8 mouse cellular contexts compared by ENCODE assay signal in the genomic region with DNA sequence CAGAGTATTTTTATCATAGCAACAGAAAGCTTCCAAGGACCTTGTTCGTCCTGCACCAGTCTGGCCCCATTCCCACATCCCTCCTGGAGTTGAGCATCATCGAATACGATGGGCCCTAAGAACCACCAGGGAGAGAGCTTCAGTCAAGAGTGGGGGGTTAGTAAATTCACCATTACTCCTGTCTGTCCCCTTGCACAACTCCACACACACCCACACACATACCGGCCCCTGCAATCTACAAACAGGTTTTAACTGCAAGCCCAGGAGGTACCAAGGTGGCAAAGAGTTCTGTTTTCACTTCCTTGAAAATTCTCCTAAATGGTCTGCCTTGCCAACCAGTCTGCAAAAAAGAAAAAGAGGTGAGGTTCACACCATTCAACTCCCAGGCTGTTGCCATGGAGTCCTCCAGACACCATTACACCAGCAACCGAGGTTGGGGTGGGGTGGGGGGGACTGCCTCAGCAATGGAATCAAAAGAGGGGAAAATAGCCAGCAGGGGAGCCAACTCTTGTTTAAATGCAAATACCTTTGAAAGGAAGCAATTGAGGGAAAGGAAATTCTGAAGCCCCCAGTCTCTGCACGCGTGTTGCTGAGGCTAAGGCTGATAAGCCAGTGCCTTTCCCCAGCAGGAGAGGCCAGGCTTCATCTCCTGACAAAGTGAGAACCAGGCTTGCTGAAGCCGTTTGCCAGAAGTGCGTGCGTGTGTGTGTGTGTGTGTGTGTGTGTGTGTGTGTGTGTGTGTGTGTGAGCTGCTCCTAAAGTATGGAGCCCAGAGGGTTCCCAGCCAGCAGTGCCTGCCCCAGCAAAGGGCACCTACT.
A peak's percentile ranks its signal among the peaks of the same experiment; 100 is the strongest.
DNase-seq lines count a peak whose midpoint lies in the region; ATAC-seq lines count a peak whose summit lies in the region.

No protein-coding gene starts in this region.

- H3K36me3 ChIP-seq in heart, embryonic 10.5 days, result no peaks in the 10 kb centered on the region
- no peaks in the 10 kb centered on the region for H3K36me3 ChIP-seq in hindbrain, embryonic 15.5 days
- no peaks in the 10 kb centered on the region for H3K36me3 ChIP-seq in neural tube, embryonic 12.5 days
- H3K36me3 ChIP-seq in intestine, embryonic 15.5 days, result no peaks in the 10 kb centered on the region

- H3K27me3 ChIP-seq in heart, embryonic 10.5 days (ENCODE audit: insufficient read depth, poor library complexity, severe bottlenecking), result peaks cover 29% of the 10 kb centered on the region; the same call in 1 of the 2 replicates
- no peaks in the 10 kb centered on the region for H3K27me3 ChIP-seq in hindbrain, embryonic 15.5 days
- H3K27me3 ChIP-seq in neural tube, embryonic 12.5 days (replicated peaks), result no peaks in the 10 kb centered on the region
- H3K27me3 ChIP-seq in intestine, embryonic 15.5 days (replicated peaks), result no peaks in the 10 kb centered on the region

- no peak overlapping the region for H3K4me3 ChIP-seq in heart, embryonic 10.5 days
- H3K4me3 ChIP-seq in hindbrain, embryonic 15.5 days, result no peak overlapping the region
- H3K4me3 ChIP-seq in neural tube, embryonic 12.5 days, result no peak overlapping the region
- no peak overlapping the region for H3K4me3 ChIP-seq in intestine, embryonic 15.5 days (replicated peaks)

- H3K4me1 ChIP-seq in heart, embryonic 10.5 days, result peaks cover 17% of the 10 kb centered on the region
- H3K4me1 ChIP-seq in hindbrain, embryonic 15.5 days (replicated peaks), result peaks cover 27% of the 10 kb centered on the region
- H3K4me1 ChIP-seq in neural tube, embryonic 12.5 days, result peaks cover 26% of the 10 kb centered on the region
- no peaks in the 10 kb centered on the region; the same call in 1 of the 2 replicates for H3K4me1 ChIP-seq in intestine, embryonic 15.5 days (replicated peaks)

- DNase-seq in heart, embryonic 10.5 days (ENCODE audit: low spot score), result no peak
- no peak for DNase-seq in heart, postnatal 36 days
- DNase-seq in embryo, embryonic 11.5 days (ENCODE audit: low read depth, low spot score), result peak; percentile 19
- DNase-seq in layer of hippocampus, adult 8-10 months (ENCODE audit: low spot score in 2 of 2), result no peak
- no peak for DNase-seq in adrenal gland, adult 2 months

- H3K27ac ChIP-seq in heart, embryonic 10.5 days, result peak overlapping the region; percentile 3; the same call in 1 of the 2 replicates
- peak overlapping the region; percentile 67 for H3K27ac ChIP-seq in hindbrain, embryonic 15.5 days (replicated peaks)
- no peak overlapping the region for H3K27ac ChIP-seq in neural tube, embryonic 12.5 days
- no peak overlapping the region for H3K27ac ChIP-seq in intestine, embryonic 15.5 days

- no peak overlapping the region for H3K9ac ChIP-seq in hindbrain, embryonic 15.5 days
- H3K9ac ChIP-seq in neural tube, embryonic 12.5 days, result no peak overlapping the region
- no peak overlapping the region for H3K9ac ChIP-seq in intestine, embryonic 15.5 days

- peak; percentile 80 for ATAC-seq in hindbrain, embryonic 15.5 days (ENCODE audit: low FRiP score, low read depth)
- peak; percentile 88 for ATAC-seq in neural tube, embryonic 12.5 days (ENCODE audit: low FRiP score, low read depth)
- ATAC-seq in intestine, embryonic 15.5 days, result no peak

- 15% methylated on average over 10 of the region's 10 CpGs for WGBS in heart, embryonic 10.5 days
- 13% methylated on average over 10 of the region's 10 CpGs for WGBS in hindbrain, embryonic 15.5 days
- WGBS in neural tube, embryonic 12.5 days, result 13% methylated on average over 10 of the region's 10 CpGs
- 28% methylated on average over 10 of the region's 10 CpGs for WGBS in intestine, embryonic 15.5 days

- intact Hi-C loops in heart, postnatal 36 days (cut with DNase I), result no loop called here

- H3K4me2 ChIP-seq in hindbrain, embryonic 15.5 days, result 0 out of 2 replicates have a peak overlapping the region, but pooled peaks have one; percentile 5
- peak overlapping the region; percentile 40 for H3K4me2 ChIP-seq in neural tube, embryonic 12.5 days (replicated peaks)
- no peak overlapping the region for H3K4me2 ChIP-seq in intestine, embryonic 15.5 days (replicated peaks)

- H3K9me3 ChIP-seq in heart, embryonic 10.5 days, result no peaks in the 10 kb centered on the region
- H3K9me3 ChIP-seq in hindbrain, embryonic 15.5 days, result no peaks in the 10 kb centered on the region
- no peaks in the 10 kb centered on the region for H3K9me3 ChIP-seq in neural tube, embryonic 12.5 days
- no peaks in the 10 kb centered on the region for H3K9me3 ChIP-seq in intestine, embryonic 15.5 days

Comparison
In these comparisons a context has a peak if more than half of its experiments do, and no peak if none do; other contexts are left out.
1. H3K27ac ChIP-seq: peak in heart, embryonic 10.5 days (single experiment) and hindbrain, embryonic 15.5 days (single experiment); none in neural tube, embryonic 12.5 days (single experiment) and intestine, embryonic 15.5 days (single experiment).